Mouse (Mus musculus): Measurements from ENCODE around the gene Irgc1.

- no peak for TF ChIP-seq HCFC1 (IDR thresholded peaks at IDR 0.05; ENCODE audit: borderline replicate concordance, insufficient read depth, low read length)
- no peak for TF ChIP-seq MAFK (IDR thresholded peaks at IDR 0.05; ENCODE audit: insufficient read depth, low read depth, low read length)
- no peak for TF ChIP-seq CHD2 (IDR thresholded peaks at IDR 0.05; ENCODE audit: low read depth, low read length)
Observed at GRCm38 (mm10) chr7:24482208-24483020, 30.3 kb upstream of the Irgc1 start.

All from ES-E14 (cell line).